Mouse (Mus musculus) cortical plate, adult 2 months (tissue): ENCODE results near the gene Zc3h18.

ENCODE experiments used
- CTCF ChIP-seq: fragments of 200-500 bp; IDR thresholded peaks from 2 replicates; pipeline ENCODE4 v1.5.1; 2011; ENCODE audit warnings: mild to moderate bottlenecking, control low read depth, low read length; ENCODE audit not compliant: insufficient read depth; ENCODE audit errors: extremely low read depth
- POLR2A ChIP-seq: fragments of 200-500 bp; IDR thresholded peaks from 2 replicates; pipeline ENCODE4 v1.6.1; 2011; ENCODE audit warnings: mild to moderate bottlenecking, low read length, control low read depth; ENCODE audit not compliant: insufficient read depth; ENCODE audit errors: extremely low read depth

DNA sequence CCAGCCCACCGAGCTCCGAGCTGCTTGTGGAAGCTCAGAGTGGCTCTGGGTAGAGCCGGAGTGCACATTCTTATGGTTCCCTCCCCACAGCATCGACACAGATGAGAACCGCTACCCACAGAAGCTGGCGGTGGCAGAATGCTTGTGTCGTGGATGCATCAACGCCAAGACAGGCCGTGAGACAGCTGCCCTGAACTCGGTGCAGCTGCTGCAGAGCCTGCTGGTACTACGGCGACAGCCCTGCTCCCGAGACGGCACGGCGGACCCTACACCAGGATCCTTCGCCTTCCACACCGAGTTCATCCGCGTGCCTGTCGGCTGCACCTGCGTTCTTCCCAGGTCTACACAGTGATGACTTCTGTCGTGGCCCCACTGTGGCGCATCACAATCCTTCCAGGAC is 46.8 kb downstream of the Zc3h18 start:
- TF ChIP-seq CTCF (no peak), POLR2A (no peak)
